Mouse (Mus musculus) thymus, adult 2 months (tissue): Measurements from ENCODE around the gene Slc23a2. TPM values are rescaled to one million over a fixed set of nuclear protein-coding genes. Genes with fewer than 3 reads are reported as not detected.

Experiments
- DNase-seq: peaks from one replicate; pipeline ENCODE4 v3.0.0; 2021
- H3K27ac ChIP-seq: fragments of 200-500 bp; 2 replicates; pipeline ENCODE4 v1.5.1; 2012; ENCODE audit warnings: low read length, control low read depth; ENCODE audit not compliant: control insufficient read depth, insufficient read depth
- H3K27me3 ChIP-seq: fragments of 200-500 bp; 2 replicates; pipeline ENCODE4 v1.6.1; 2012; ENCODE audit warnings: mild to moderate bottlenecking, low read length, moderate library complexity, mixed read lengths; ENCODE audit not compliant: control insufficient read depth, insufficient read depth
- H3K36me3 ChIP-seq: fragments of 200-500 bp; 2 replicates; pipeline ENCODE4 v1.6.1; 2012; ENCODE audit warnings: mild to moderate bottlenecking, low read length, moderate library complexity; ENCODE audit not compliant: control insufficient read depth, insufficient read depth
- H3K4me1 ChIP-seq: fragments of 200-500 bp; replicated peaks from 2 replicates; pipeline ENCODE4 v1.6.1; 2012; ENCODE audit warnings: low read length; ENCODE audit not compliant: control insufficient read depth, insufficient read depth
- H3K4me3 ChIP-seq: fragments of 200-500 bp; 2 replicates; pipeline ENCODE4 v1.5.1; 2012; ENCODE audit warnings: mild to moderate bottlenecking, low read length, control low read depth, moderate library complexity; ENCODE audit not compliant: control insufficient read depth, insufficient read depth
- CTCF ChIP-seq: fragments of 200-500 bp; IDR thresholded peaks from 2 replicates; pipeline ENCODE4 v1.5.1; 2012; ENCODE audit warnings: mild to moderate bottlenecking, control low read depth, low read length, moderate library complexity, borderline replicate concordance; ENCODE audit not compliant: control insufficient read depth, poor library complexity, insufficient read depth; ENCODE audit errors: extremely low read depth
- POLR2A ChIP-seq: fragments of 200-500 bp; IDR thresholded peaks from 2 replicates; pipeline ENCODE4 v1.6.1; 2012; ENCODE audit warnings: mild to moderate bottlenecking, low read length, control low read depth, moderate library complexity; ENCODE audit not compliant: control insufficient read depth, poor library complexity, insufficient read depth; ENCODE audit errors: extremely low read depth
- WGBS: fragments of 180-500 bp; shearing (Covaris S2); methylation state at CpG from one replicate; pipeline ENCODE4 v1.1.7; 2018; 5-methylcytosine and 5-hydroxymethylcytosine counted together
- polyA plus RNA-seq: library from polyadenylated mRNA; depleted of rRNA; stranded (reverse); fragments of >200 nt; gene quantifications from 2 replicates; pipeline ENCODE4 v1.2.3, GENCODE M21; 2012

The Slc23a2 gene
- polyA plus RNA-seq, 1 experiment, result 51.7 TPM

GRCm38 (mm10) chr2:132123063-132123462 is 21.8 kb downstream of the Slc23a2 start:
- Histone ChIP-seq H3K4me1 (peaks cover 5% of the 10 kb centered on the region; the same call in 1 of the 2 replicates), H3K36me3 (no peaks in the 10 kb centered on the region), H3K4me3 (no peak overlapping the region), H3K27ac (no peak overlapping the region), H3K27me3 (no peaks in the 10 kb centered on the region)
- DNase-seq, result no peak
- TF ChIP-seq POLR2A, result no peak
- TF ChIP-seq CTCF, result no peak
- WGBS, result 94% methylated on average over 4 of the region's 4 CpGs

DNA sequence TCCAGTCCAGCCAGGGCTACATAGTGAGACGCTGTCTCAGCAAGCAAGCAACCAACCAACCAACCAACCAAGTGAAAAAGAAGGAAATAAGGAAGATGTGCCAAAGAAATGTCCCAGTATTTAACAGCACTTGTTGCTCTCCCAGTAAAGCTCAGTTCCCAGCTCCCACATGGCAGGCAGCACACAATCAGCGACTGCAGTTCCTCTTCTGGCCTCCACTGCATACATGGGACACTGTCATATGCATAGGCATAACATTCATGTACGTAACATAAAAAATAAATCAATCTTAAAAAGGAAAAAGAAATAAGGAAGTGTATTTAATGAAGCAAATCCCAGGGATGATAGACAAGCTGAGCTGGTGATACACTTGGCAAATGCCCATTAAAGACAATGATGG is 23.9 kb downstream of the Slc23a2 start:
- Histone ChIP-seq H3K4me3 (no peak overlapping the region), H3K4me1 (0 out of 2 replicates have a peak, but pooled peaks cover 2% of the 10 kb centered on the region), H3K27me3 (no peaks in the 10 kb centered on the region), H3K36me3 (no peaks in the 10 kb centered on the region), H3K27ac (no peak overlapping the region)
- WGBS, result 86% methylated on average over 3 of the region's 3 CpGs
- no peak for TF ChIP-seq CTCF
- DNase-seq, result no peak

DNA sequence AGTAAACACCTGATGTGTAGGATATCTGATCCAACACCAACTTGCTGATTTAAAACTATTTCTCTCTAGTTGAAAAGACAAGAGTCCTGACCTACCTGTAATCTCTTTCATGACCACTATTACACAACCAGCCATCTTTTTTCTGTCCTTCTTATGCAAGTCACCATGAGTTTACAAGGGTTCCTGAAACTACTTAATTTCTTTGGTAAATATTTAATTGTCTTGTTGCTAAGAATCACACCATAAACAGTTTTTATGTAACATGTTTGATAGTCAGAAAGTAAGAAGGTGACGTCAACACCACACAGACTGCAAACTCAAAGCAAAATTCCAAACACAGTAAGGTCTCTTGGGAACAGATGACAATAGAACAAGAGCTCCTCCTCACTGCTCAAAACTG is 26.3 kb downstream of the Slc23a2 start:
- 94% methylated on average over 1 of the region's 1 CpGs for WGBS
- Histone ChIP-seq H3K27me3 (no peaks in the 10 kb centered on the region), H3K36me3 (no peaks in the 10 kb centered on the region), H3K27ac (no peak overlapping the region), H3K4me1 (peaks cover 13% of the 10 kb centered on the region), H3K4me3 (no peak overlapping the region)
- no peak for DNase-seq
- TF ChIP-seq POLR2A (no peak), CTCF (no peak)

- H3K27ac ChIP-seq, result no peak overlapping the region
- TF ChIP-seq CTCF, result no peak
- TF ChIP-seq POLR2A, result no peak
- no peak for DNase-seq
- WGBS, result 97% methylated on average over 5 of the region's 5 CpGs
- H3K4me1 ChIP-seq, result peaks cover 16% of the 10 kb centered on the region
- H3K36me3 ChIP-seq, result no peaks in the 10 kb centered on the region
- H3K27me3 ChIP-seq, result no peaks in the 10 kb centered on the region
- H3K4me3 ChIP-seq, result no peak overlapping the region
These were observed 29.0 kb downstream of the Slc23a2 start for GRCm38 (mm10) chr2:132115936-132116335.

DNA sequence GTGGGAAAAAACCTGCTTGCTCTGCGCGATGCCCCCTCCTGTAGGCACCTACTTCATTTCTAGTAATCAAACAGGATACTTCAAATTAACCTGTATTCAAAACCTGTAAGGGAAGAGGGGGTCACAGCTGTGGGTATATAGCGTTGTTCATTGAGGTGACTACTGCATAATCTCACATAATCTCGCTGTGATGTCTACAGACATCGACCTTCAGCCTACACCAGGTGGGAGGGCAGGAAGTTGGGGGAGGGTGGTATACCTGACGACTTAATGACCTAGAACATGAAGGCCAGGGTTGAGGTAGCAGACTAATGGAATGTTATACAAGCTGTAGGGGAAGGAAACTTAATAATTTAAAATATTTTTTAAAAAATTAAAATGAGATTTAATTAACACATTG is 29.6 kb downstream of the Slc23a2 start:
- no peaks in the 10 kb centered on the region for H3K36me3 ChIP-seq
- no peak for DNase-seq
- no peak overlapping the region for H3K4me3 ChIP-seq
- H3K27ac ChIP-seq, result no peak overlapping the region; the same call in 1 of the 2 replicates
- no peaks in the 10 kb centered on the region for H3K27me3 ChIP-seq
- TF ChIP-seq CTCF (no peak), POLR2A (no peak)
- 48% methylated on average over 6 of the region's 6 CpGs for WGBS
- H3K4me1 ChIP-seq, result peaks cover 18% of the 10 kb centered on the region

DNA sequence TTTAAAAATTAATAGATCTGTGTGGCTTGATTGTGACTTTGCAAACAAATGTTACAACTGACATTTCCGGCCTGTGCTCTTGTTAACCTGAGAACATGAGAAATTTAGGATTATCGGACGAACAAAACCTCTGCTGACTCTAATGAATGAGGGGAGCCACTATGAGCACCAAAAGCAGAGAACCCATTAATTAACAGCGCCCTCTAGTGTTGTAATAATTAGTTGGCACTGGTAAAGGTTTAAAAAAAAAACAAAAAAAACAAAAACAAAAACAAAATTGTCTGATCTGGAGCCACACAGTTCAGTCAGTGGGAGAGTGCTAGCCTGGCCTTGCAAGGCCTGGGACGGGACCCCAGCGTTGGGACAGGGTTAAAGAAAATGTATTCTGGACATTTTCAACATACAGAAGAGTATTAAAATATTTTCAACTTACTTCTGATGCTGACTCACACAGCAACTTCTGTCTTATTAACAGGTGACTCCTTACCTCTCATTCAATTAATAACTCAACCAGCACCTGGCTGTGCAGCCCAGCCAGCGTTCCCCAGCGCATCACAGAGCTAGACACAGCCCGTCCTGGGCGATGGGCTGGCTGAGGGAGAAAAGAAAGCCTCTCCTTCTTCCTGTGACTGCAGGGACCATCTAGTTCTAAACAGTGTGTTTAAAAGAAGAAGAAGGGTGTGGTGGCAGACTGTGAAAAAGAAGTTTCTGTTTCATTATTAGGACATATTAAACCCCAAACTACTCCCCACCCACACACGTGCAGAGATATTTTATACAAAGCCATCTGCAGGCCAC is 30.7 kb downstream of the Slc23a2 start:
- no peaks in the 10 kb centered on the region for H3K27me3 ChIP-seq
- TF ChIP-seq POLR2A (no peak), CTCF (no peak)
- DNase-seq, result no peak
- peak overlapping the region; percentile 57; the same call in 1 of the 2 replicates for H3K27ac ChIP-seq
- 42% methylated on average over 11 of the region's 11 CpGs for WGBS
- H3K36me3 ChIP-seq, result no peaks in the 10 kb centered on the region
- H3K4me1 ChIP-seq, result peaks cover 16% of the 10 kb centered on the region
- no peak overlapping the region for H3K4me3 ChIP-seq
